Mouse (Mus musculus) G1E (cell line): ENCODE measurements at regions not wholly inside any gene's neighbourhood (a gene's known extent, or its start where the extent isn't known, plus 50 kb on each side); places are given as distances from the start of the nearest gene placed in this dataset.

Source experiments
- CTCF ChIP-seq: IDR thresholded peaks from 2 replicates; pipeline ENCODE4 v1.5.1; 2012; ENCODE audit warnings: low read depth, low read length, inconsistent platforms, mixed read lengths
- GATA1 ChIP-seq: IDR thresholded peaks from 2 replicates; pipeline ENCODE4 v1.6.1; 2012; ENCODE audit warnings: borderline replicate concordance, low read length, inconsistent platforms, mixed read lengths
- TAL1 ChIP-seq: conservative IDR thresholded peaks from 2 replicates; pipeline ENCODE4 v1.6.1; 2012; ENCODE audit warnings: low read depth, low read length, inconsistent platforms, mixed read lengths

DNA sequence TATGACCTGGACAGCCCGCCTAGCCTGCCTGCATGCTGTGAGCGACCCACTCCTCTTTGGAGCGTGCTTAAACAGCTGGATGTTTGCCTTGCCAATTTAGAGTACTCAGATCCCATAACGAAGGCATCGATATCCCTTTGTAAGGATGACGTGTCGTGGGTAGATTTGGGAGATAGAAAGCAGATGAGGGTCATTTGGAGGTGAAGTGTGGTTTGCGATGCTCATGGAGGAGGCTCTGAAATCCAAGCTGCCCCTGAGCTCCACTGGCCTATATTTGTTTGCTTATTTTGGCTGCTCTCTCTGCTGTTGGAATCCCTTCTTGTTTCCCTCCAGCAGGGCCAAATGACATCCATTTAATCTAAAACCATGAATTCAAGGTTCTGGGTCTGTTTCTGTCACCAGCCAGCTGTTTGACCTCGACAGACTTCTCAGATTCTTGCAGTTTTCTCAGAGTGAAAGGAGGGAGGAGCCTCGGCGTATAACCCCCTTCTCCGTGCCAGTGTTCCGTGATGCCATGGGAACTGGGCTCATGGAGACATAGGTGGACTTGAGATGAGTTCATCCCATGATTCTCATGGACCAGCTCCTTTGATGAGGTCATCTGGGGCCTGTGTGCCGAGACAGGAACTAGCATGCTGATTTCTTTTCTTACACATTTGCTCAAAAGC lies 144.7 kb upstream of the Mki67 start:
- TF ChIP-seq CTCF, result no peak
- TF ChIP-seq TAL1, result no peak
- no peak for TF ChIP-seq GATA1
